Mouse (Mus musculus) heart, embryonic 10.5 days (tissue): ENCODE data around the gene 1110032F04Rik. TPM values are rescaled to one million over a fixed set of nuclear protein-coding genes. Genes with fewer than 3 reads are reported as not detected.

Experiments
- DNase-seq: peaks from one replicate; pipeline ENCODE4 v3.0.0-alpha.2; 2017; ENCODE audit warnings: low spot score
- H3K27ac ChIP-seq: fragments of 300-500 bp; sonication (generic); 2 replicates; pipeline ENCODE4 v1.5.1; 2016; ENCODE audit warnings: mild to moderate bottlenecking
- H3K27me3 ChIP-seq: fragments of 300-500 bp; sonication (generic); 2 replicates; pipeline ENCODE4 v1.6.1; 2016; ENCODE audit warnings: mild to moderate bottlenecking; ENCODE audit not compliant: poor library complexity, insufficient read depth, severe bottlenecking
- H3K36me3 ChIP-seq: fragments of 300-500 bp; sonication (generic); 2 replicates; pipeline ENCODE4 v1.6.1; 2016; ENCODE audit warnings: mild to moderate bottlenecking, moderate library complexity
- H3K4me1 ChIP-seq: fragments of 300-500 bp; sonication (generic); 2 replicates; pipeline ENCODE4 v1.6.1; 2016; ENCODE audit warnings: mild to moderate bottlenecking
- H3K4me3 ChIP-seq: fragments of 300-500 bp; sonication (generic); 2 replicates; pipeline ENCODE4 v1.5.1; 2016; ENCODE audit warnings: mild to moderate bottlenecking, moderate library complexity
- H3K9me3 ChIP-seq: fragments of 300-500 bp; sonication (generic); 2 replicates; pipeline ENCODE4 v1.6.1; 2016; ENCODE audit warnings: mild to moderate bottlenecking, moderate library complexity
- WGBS: fragments of 180-500 bp; shearing (Covaris S2); methylation state at CpG from one replicate; pipeline ENCODE4 v1.1.7; 2016; 5-methylcytosine and 5-hydroxymethylcytosine counted together
- polyA plus RNA-seq: library from polyadenylated mRNA; unstranded; fragments of >200 nt; fragmentation: Nextera tagmentation; extraction: Ambion mirVana; gene quantifications from 2 replicates; pipeline ENCODE4 v1.2.1, GENCODE M21; 2016

The 1110032F04Rik gene
- 6.2 and 6.5 TPM in 2 replicates for polyA plus RNA-seq

DNA sequence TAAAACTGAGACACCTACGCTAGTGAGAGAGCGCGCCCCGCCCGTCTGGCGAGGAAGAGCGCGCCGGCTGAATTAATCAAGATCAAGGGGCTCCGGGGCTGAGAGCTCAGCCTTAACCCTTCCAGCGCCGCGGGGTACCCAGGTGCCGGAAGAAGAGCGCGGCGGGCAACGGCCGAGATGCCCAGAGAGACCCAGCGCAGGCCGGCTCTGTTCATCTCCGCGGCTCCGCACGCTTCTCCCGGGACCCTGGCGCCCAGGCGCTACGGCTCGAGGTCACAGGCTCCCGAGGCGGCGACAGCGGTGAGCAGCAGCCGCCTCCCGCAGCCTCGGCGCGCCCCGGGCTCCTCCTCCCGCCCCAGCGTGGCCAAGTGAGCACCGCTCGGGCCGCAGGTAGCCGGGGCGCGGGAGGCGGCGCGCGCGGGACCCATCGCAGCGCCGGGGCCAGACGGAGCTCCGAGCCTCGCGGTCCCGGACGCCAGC, at the start of gene 1110032F04Rik:
TSS of gene 1110032F04Rik (plus strand) at position 376 of the 480 bp plus-strand sequence.
- H3K4me3 ChIP-seq, result peak within 1 kb of the TSS; percentile 81
- no peak for DNase-seq
- H3K36me3 ChIP-seq, result no peaks in the 10 kb centered on the region
- H3K27me3 ChIP-seq, result peaks cover 35% of the 10 kb centered on the region
- no peaks in the 10 kb centered on the region for H3K9me3 ChIP-seq
- H3K4me1 ChIP-seq, result peaks cover 30% of the 10 kb centered on the region
- under 1% methylated on average over 62 of the region's 62 CpGs for WGBS
- peak within 1 kb of the TSS; percentile 89 for H3K27ac ChIP-seq

DNA sequence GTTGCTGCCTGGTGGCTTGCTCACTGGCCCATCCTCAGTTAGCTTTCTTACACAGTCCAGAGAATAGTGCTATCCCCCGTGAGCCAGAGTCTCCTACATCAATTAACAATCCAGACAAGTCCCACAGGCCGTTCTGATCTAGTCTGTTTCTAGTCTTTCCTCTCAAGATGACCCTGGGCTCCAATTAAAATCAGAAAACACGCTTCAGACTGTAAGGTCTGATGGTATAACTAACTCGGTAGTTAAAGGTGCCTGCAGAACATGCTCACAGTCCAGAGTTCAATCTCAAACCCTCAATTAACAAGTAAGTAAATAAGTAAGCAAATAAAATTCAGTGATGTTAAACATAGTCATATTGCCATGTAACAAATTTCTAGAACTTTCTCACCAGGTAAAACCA, 48.0 kb upstream of the 1110032F04Rik start:
- H3K27me3 ChIP-seq, result no peaks in the 10 kb centered on the region
- H3K4me1 ChIP-seq, result peaks cover 14% of the 10 kb centered on the region
- DNase-seq, result no peak
- H3K36me3 ChIP-seq, result no peaks in the 10 kb centered on the region
- no peak overlapping the region for H3K4me3 ChIP-seq
- no peak overlapping the region for H3K27ac ChIP-seq
- no peaks in the 10 kb centered on the region for H3K9me3 ChIP-seq
- WGBS, result 77% methylated on average over 4 of the region's 4 CpGs

DNA sequence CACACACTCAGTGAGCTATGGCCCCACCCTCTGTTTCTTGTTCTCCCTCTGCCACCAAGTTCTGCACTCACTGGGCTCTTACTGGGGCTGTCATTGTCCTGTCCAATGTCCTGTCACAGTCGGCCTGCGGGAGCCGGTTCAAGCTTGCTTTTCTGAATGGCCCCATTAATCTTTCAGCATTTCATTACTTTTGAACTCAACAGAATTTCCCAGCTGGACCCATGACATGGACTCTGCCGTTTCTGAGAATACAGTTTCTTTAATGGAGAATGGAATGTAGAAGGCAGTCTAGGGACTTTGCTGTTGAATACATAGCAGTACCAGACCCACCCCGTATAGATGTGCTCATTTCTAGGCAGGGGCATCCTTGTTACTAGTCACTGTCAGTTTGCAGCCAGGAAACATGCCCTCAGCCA, 47.5 kb upstream of the 1110032F04Rik start:
- no peak overlapping the region for H3K27ac ChIP-seq
- H3K9me3 ChIP-seq, result no peaks in the 10 kb centered on the region
- DNase-seq, result no peak
- peaks cover 12% of the 10 kb centered on the region for H3K4me1 ChIP-seq
- no peaks in the 10 kb centered on the region for H3K27me3 ChIP-seq
- WGBS, result 62% methylated on average over 5 of the region's 5 CpGs
- no peaks in the 10 kb centered on the region for H3K36me3 ChIP-seq
- H3K4me3 ChIP-seq, result no peak overlapping the region

DNA sequence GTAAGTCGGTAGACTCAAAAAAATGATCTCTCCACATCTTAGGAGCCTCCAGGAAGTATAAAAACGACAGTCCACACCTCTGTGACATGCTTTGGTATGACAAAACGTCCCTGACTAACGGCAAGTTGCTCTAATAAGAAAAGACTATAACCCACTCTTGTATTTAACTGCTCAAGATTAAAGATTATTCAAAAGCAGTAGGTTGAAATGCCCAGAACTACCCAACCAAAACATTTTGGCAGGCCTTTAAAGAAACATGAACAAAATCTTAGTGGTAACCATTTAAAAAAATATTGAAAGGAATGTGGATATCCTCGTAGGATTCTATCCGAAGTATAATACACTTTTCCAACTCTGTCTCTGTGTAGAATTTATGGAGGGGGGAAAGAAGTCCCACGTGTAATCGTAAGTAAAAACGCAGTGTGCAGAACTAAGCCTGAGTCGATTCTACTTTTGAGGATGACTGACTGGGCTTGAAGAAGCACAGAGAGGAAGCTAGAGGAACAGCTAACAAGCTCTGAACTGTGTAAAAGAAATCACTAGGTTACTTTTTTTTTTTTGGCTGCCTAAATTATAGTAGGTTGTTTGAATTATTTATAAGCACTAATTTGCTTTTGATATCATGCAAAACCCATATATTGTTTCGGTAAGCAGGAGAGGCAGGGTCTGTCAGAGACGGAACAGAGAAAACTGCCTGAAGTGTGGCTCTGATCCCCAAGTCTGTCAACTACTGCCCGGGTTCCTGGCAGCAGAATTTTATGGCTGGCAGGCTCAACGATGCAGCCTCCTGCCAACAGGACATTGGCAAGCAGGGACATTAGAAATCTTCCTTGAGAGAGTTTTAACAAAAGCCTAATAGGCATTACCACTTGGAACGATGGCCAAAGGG, 45.3 kb upstream of the 1110032F04Rik start:
- peaks cover 5% of the 10 kb centered on the region; the same call in 1 of the 2 replicates for H3K4me1 ChIP-seq
- no peak overlapping the region for H3K27ac ChIP-seq
- no peaks in the 10 kb centered on the region for H3K27me3 ChIP-seq
- H3K9me3 ChIP-seq, result no peaks in the 10 kb centered on the region
- H3K4me3 ChIP-seq, result no peak overlapping the region
- WGBS, result 78% methylated on average over 15 of the region's 15 CpGs
- peak; percentile 27 for DNase-seq
- no peaks in the 10 kb centered on the region for H3K36me3 ChIP-seq

DNA sequence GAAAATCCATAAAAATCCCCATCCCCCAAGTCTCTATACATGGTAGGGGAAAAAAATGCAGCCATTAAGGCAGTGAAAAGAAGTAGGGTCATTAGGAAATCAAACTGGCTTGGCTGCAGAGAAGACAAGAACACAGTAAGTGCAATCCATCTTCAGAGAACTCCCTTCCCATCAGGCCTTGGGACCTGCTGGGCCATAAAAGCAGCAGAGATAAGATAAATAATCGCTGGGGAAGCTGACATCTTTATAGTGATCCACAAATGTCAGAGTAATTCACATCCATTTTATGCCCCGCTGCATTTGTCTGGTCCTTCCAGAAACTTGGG, 44.7 kb upstream of the 1110032F04Rik start:
- H3K4me3 ChIP-seq, result no peak overlapping the region
- DNase-seq, result no peak
- no peaks in the 10 kb centered on the region for H3K36me3 ChIP-seq
- H3K4me1 ChIP-seq, result peaks cover 5% of the 10 kb centered on the region; the same call in 1 of the 2 replicates
- 56% methylated on average over 2 of the region's 2 CpGs for WGBS
- no peaks in the 10 kb centered on the region for H3K27me3 ChIP-seq
- no peak overlapping the region for H3K27ac ChIP-seq
- no peaks in the 10 kb centered on the region for H3K9me3 ChIP-seq

DNA sequence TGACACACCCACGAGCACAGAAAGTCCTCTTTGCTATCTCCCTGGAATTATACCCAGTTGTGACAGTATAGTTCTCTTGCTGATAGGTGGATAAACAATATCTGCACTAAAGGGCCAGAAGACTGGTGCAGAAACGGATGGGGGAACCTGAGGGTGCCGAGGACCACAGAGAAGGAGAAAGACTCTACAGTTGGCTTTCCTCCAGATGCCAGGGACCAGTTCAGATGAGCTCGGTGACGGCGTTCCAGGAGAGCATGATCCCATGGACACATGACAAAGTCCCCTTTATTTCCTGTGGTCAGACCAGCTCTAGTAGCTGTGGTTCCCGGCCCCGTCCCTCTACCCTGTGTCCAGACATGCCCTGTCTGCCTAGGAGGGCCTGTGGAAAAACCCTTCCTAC, 44.2 kb upstream of the 1110032F04Rik start:
- H3K27ac ChIP-seq, result no peak overlapping the region
- no peak overlapping the region for H3K4me3 ChIP-seq
- no peaks in the 10 kb centered on the region for H3K9me3 ChIP-seq
- WGBS, result 76% methylated on average over 8 of the region's 8 CpGs
- H3K27me3 ChIP-seq, result no peaks in the 10 kb centered on the region
- no peaks in the 10 kb centered on the region for H3K36me3 ChIP-seq
- no peak for DNase-seq
- H3K4me1 ChIP-seq, result peaks cover 5% of the 10 kb centered on the region; the same call in 1 of the 2 replicates

DNA sequence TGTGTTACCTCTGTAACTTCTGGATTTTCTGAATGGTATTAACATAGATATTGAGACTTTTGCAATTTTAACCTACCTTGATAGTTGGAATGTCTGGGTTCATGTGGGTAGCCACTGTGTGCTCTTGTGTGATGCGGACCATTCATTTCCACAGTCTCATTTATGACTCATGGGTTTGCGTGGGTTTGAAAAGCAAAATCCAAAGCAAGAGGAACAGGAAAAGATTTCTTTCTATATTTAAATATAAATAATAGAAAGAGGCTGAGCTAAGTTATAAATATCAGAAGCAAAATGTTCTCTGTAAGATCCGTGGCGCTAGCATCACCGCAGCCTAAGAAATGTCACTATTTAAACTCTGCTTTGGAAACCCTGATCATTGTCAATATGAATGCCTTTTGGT, 41.7 kb upstream of the 1110032F04Rik start:
- H3K27ac ChIP-seq, result no peak overlapping the region

DNA sequence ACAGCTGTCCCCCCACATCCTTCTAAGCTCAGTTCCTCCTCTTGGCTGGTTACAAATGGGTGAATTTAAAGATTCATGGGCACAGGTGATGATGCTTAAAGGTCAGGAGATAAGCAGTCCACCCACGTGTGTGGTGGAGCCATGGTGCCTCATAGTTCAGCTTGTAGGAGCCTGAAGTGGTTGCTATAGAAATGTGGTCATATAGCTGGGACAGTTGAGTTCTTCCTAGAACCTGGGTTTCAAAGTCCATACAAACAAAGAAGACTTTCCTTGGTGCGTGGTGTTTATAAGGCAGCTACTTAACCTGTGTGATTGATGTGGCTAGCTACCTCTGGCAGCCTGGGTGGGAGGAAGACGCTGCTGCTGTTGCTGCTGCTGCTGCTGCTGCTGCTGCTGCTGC, 39.4 kb upstream of the 1110032F04Rik start:
- Histone ChIP-seq H3K27ac (no peak overlapping the region), H3K4me3 (no peak overlapping the region), H3K4me1 (no peaks in the 10 kb centered on the region; the same call in 1 of the 2 replicates), H3K9me3 (no peaks in the 10 kb centered on the region), H3K36me3 (no peaks in the 10 kb centered on the region), H3K27me3 (no peaks in the 10 kb centered on the region)
- 87% methylated on average over 3 of the region's 3 CpGs for WGBS
- DNase-seq, result no peak

More for the DNA sequence above, 41.7 kb upstream of the 1110032F04Rik start:
- no peaks in the 10 kb centered on the region for H3K36me3 ChIP-seq
- WGBS, result 93% methylated on average over 5 of the region's 5 CpGs
- H3K4me3 ChIP-seq, result no peak overlapping the region
- H3K9me3 ChIP-seq, result no peaks in the 10 kb centered on the region
- DNase-seq, result no peak
- H3K4me1 ChIP-seq, result no peaks in the 10 kb centered on the region; the same call in 1 of the 2 replicates
- H3K27me3 ChIP-seq, result no peaks in the 10 kb centered on the region

DNA sequence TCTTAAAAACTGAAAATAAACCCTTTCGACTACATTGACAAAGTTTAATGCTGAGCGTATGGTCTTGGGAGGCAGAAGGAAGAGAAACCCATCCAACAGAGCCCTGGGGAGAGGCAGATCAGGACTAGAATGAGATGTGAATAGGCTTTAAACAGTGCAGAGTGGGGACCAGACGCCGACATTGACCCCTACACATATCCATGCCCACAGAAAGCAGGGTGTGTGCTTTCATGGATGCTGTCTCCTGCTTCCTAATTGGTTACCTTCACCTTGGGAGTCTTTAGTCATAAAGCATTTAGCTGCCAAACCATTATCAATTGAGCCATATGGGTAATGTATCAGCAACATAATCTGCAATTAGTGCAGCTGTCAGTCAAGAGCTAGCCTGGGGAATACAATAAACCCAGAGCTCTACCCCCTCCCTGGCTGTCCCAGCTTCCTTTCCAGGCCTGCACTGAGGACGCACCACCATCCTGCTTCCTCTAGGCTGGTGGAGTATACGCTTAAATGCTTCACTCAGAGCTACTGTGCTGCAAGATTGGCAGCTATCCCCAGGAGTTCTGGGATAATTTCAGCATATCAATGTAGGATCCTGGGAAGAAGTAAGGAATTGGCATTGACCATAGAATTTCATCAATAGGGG, 32.4 kb upstream of the 1110032F04Rik start:
- Histone ChIP-seq H3K27ac (no peak overlapping the region), H3K27me3 (no peaks in the 10 kb centered on the region), H3K4me3 (no peak overlapping the region), H3K9me3 (no peaks in the 10 kb centered on the region), H3K36me3 (no peaks in the 10 kb centered on the region), H3K4me1 (no peaks in the 10 kb centered on the region)
- 79% methylated on average over 6 of the region's 6 CpGs for WGBS
- DNase-seq, result no peak

DNA sequence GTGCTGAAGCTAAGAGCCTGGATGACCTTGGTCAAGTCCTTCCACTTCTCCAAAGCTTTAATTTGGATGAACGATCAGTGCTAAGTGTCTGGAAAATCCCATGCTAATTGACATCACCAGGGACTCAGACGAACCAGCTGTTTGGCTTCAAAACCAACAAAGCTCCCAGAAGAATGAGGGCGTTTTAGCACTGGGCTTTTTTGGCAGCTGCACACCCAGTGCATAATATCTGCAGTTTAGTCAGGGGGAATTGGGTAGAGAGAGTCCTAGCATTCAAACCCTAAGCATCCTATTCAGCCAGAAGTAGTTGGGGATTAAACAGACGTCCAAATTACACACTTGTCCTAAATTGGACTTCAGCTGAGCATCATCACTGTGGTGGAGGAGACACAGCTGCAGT, 29.2 kb upstream of the 1110032F04Rik start:
- no peak for DNase-seq
- Histone ChIP-seq H3K27me3 (no peaks in the 10 kb centered on the region), H3K27ac (no peak overlapping the region), H3K4me3 (no peak overlapping the region), H3K36me3 (no peaks in the 10 kb centered on the region), H3K4me1 (no peaks in the 10 kb centered on the region), H3K9me3 (no peaks in the 10 kb centered on the region)
- WGBS, result 71% methylated on average over 4 of the region's 4 CpGs

DNA sequence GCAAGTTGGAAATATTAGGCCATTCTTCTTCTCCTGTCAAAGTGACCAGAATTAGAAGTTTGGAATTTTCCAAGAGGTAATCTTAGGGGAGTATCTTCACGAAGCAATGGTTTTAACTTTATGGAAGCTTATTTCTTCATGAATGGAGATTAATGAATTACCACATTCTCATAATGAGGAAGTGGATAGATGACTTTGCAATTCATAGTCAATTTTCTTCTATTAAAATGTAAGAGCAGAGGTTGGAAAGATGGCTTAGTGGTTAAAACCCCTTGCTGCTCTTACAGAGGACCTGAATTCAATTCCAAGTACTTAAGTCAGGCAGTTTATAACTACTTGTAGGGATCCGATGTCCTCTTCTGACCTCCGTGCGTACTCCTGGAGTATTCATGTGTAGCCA, 25.4 kb upstream of the 1110032F04Rik start:
- DNase-seq, result no peak
- no peaks in the 10 kb centered on the region for H3K4me1 ChIP-seq
- H3K36me3 ChIP-seq, result no peaks in the 10 kb centered on the region
- no peaks in the 10 kb centered on the region for H3K9me3 ChIP-seq
- 93% methylated on average over 4 of the region's 4 CpGs for WGBS
- no peak overlapping the region for H3K4me3 ChIP-seq
- no peak overlapping the region for H3K27ac ChIP-seq
- no peaks in the 10 kb centered on the region for H3K27me3 ChIP-seq

DNA sequence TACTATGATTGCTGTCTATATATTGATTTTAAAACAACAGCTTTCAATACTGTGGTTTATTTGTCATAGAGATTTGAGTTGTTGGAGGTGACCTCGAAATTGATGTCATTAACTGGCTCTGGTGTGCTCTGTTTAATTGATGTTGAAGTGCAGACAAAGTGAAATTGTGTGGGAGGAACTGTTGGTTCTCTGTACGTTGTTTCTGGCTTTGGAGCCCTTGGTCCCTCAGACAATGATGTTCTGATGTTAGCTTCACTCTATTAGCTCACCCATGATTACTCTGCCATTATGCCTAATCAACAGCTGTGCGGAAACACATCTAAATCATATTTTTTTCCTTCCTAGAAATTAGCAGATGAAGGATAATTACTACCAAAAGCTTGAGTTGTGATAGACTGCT, 21.1 kb upstream of the 1110032F04Rik start:
- no peaks in the 10 kb centered on the region for H3K9me3 ChIP-seq
- no peaks in the 10 kb centered on the region for H3K36me3 ChIP-seq
- no peak overlapping the region for H3K27ac ChIP-seq
- H3K27me3 ChIP-seq, result no peaks in the 10 kb centered on the region
- WGBS, result 67% methylated on average over 3 of the region's 3 CpGs
- H3K4me3 ChIP-seq, result no peak overlapping the region
- no peak for DNase-seq
- no peaks in the 10 kb centered on the region for H3K4me1 ChIP-seq

DNA sequence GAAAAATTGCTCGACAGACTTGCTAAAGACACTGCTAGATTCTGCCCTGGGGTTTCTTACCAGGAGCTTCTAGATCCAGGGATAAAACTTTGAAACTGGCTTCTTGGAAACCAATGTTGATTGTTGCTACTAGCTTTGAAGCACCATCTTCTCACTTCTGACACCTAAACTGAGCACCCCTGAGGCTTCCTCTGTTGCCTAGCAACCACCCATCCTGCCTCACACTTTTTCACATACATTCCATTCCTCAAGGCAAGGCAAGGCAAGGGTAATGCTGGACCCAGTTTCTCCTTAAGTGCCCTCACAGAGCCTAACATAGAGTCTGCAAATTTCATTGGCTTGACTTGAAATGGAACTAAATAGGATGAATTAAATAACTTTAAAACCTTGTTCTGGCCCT, 17.0 kb upstream of the 1110032F04Rik start:
- no peak overlapping the region for H3K4me3 ChIP-seq
- WGBS, result 76% methylated on average over 1 of the region's 1 CpGs

More for the DNA sequence above, 17.0 kb upstream of the 1110032F04Rik start:
- H3K9me3 ChIP-seq, result no peaks in the 10 kb centered on the region
- DNase-seq, result no peak
- H3K4me1 ChIP-seq, result no peaks in the 10 kb centered on the region
- H3K27me3 ChIP-seq, result no peaks in the 10 kb centered on the region
- H3K27ac ChIP-seq, result no peak overlapping the region
- no peaks in the 10 kb centered on the region for H3K36me3 ChIP-seq
